Mouse (Mus musculus) limb, embryonic 14.5 days (tissue): ENCODE data around the gene Rps6ka4. TPM values are rescaled to one million over a fixed set of nuclear protein-coding genes. Genes with fewer than 3 reads are reported as not detected.

Source experiments
- ATAC-seq: fragments of 200-750 bp; cut with Nextera tagmentation; 2 replicates; pipeline ENCODE4 v1.8.0; 2017; ENCODE audit warnings: low read depth, moderate number of reproducible peaks, moderate TSS enrichment; ENCODE audit not compliant: low FRiP score
- DNase-seq: peaks from one replicate; pipeline ENCODE4 v3.0.0-alpha.2; 2015; ENCODE audit warnings: low spot score
- H3K27ac ChIP-seq: fragments of 300-500 bp; sonication (generic); replicated peaks from 2 replicates; pipeline ENCODE4 v1.5.1; 2014; ENCODE audit warnings: low read depth, mild to moderate bottlenecking, low read length, moderate library complexity, mixed read lengths
- H3K27me3 ChIP-seq: fragments of 300-500 bp; sonication (generic); 2 replicates; pipeline ENCODE4 v1.6.1; 2014; ENCODE audit warnings: low read length, mixed read lengths; ENCODE audit not compliant: control insufficient read depth, insufficient read depth
- H3K36me3 ChIP-seq: fragments of 300-500 bp; sonication (generic); 2 replicates; pipeline ENCODE4 v1.6.1; 2014; ENCODE audit warnings: mild to moderate bottlenecking, low read length, moderate library complexity, mixed read lengths; ENCODE audit not compliant: control insufficient read depth, insufficient read depth
- H3K4me1 ChIP-seq: fragments of 300-500 bp; sonication (generic); 2 replicates; pipeline ENCODE4 v1.6.1; 2014; ENCODE audit warnings: antibody characterized with exemption, low read length, mixed read lengths; ENCODE audit not compliant: control insufficient read depth, insufficient read depth
- H3K4me2 ChIP-seq: fragments of 300-500 bp; sonication (generic); replicated peaks from 2 replicates; pipeline ENCODE4 v1.6.1; 2014; ENCODE audit warnings: low read depth, mild to moderate bottlenecking, low read length, moderate library complexity; ENCODE audit not compliant: severe bottlenecking
- H3K4me3 ChIP-seq: fragments of 300-500 bp; sonication (generic); replicated peaks from 2 replicates; pipeline ENCODE4 v1.5.1; 2014; ENCODE audit warnings: low read length
- H3K9ac ChIP-seq: fragments of 300-500 bp; sonication (generic); 2 replicates; pipeline ENCODE4 v1.6.1; 2014; ENCODE audit warnings: mild to moderate bottlenecking, low read depth, low read length, moderate library complexity; ENCODE audit not compliant: severe bottlenecking
- H3K9me3 ChIP-seq: fragments of 300-500 bp; sonication (generic); 2 replicates; pipeline ENCODE4 v1.6.1; 2016; ENCODE audit warnings: low read length; ENCODE audit not compliant: control insufficient read depth
- POLR2A ChIP-seq: fragments of 200-500 bp; IDR thresholded peaks from 2 replicates; pipeline ENCODE4 v1.8.0; 2012; ENCODE audit warnings: inconsistent platforms, mild to moderate bottlenecking, moderate library complexity, borderline replicate concordance; ENCODE audit not compliant: insufficient read depth, insufficient read length; ENCODE audit errors: extremely low read depth
- WGBS: fragments of 180-500 bp; shearing (Covaris S2); extraction: QIAGEN DNeasy Blood & Tissue Kit; methylation state at CpG from one replicate; pipeline ENCODE4 v1.1.7; 2014; 5-methylcytosine and 5-hydroxymethylcytosine counted together
- polyA plus RNA-seq, 2 experiments: library from polyadenylated mRNA; depleted of rRNA in 1 of 2; stranded (reverse) in 1 of 2; unstranded in 1 of 2; fragments of >200 nt; fragmentation: Nextera tagmentation in 1 of 2; extraction: Ambion mirVana in 1 of 2; gene quantifications; 2 replicates each; pipeline versions ENCODE4 v1.2.1 to v1.2.3; 2012 to 2014

The Rps6ka4 gene
- polyA plus RNA-seq, 2 experiments, result 19.4 to 27.4 TPM

DNA sequence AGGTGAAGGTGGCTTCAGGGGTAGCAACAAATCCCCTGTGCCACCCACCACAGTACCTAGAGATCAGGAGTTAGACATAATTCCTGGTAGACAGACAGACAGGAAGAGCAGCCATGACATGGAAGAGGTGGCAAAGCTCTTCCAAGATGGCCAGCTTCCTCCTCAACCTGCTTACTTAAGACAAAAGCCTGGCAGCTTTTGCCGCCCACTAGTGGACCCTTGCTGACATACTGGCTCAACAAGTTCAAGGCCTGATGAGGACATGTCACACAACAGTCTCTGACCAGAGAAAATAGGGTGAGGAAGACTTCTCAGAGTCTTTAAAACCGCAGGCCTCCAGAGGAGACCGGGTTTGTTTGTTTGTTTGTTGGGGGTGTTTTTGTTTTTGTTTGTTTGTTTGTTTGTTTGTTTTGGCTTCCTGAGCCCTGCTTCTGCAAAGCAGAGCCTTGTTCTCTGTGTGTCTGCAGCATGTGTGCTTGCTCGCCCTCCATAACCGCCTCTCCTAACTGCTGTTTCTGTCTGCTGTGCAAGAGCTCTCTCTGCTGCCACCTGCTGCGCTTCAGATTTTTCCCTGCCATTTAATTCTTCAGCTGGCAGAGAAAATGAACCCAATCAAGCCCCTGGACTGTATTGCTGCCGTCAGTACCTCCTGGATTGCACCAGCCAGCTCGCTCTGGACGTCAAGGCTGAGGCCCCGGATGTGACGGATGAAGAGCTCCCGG, 16.0 kb upstream of the Rps6ka4 start:
- Histone ChIP-seq H3K27ac (no peak overlapping the region), H3K4me1 (no peaks in the 10 kb centered on the region), H3K4me2 (no peak overlapping the region), H3K9ac (no peak overlapping the region), H3K9me3 (no peaks in the 10 kb centered on the region), H3K36me3 (no peaks in the 10 kb centered on the region), H3K27me3 (no peaks in the 10 kb centered on the region), H3K4me3 (no peak overlapping the region)
- DNase-seq, result peak; percentile 58
- 52% methylated on average over 12 of the region's 12 CpGs for WGBS
- ATAC-seq, result no peak
- TF ChIP-seq POLR2A, result no peak

DNA sequence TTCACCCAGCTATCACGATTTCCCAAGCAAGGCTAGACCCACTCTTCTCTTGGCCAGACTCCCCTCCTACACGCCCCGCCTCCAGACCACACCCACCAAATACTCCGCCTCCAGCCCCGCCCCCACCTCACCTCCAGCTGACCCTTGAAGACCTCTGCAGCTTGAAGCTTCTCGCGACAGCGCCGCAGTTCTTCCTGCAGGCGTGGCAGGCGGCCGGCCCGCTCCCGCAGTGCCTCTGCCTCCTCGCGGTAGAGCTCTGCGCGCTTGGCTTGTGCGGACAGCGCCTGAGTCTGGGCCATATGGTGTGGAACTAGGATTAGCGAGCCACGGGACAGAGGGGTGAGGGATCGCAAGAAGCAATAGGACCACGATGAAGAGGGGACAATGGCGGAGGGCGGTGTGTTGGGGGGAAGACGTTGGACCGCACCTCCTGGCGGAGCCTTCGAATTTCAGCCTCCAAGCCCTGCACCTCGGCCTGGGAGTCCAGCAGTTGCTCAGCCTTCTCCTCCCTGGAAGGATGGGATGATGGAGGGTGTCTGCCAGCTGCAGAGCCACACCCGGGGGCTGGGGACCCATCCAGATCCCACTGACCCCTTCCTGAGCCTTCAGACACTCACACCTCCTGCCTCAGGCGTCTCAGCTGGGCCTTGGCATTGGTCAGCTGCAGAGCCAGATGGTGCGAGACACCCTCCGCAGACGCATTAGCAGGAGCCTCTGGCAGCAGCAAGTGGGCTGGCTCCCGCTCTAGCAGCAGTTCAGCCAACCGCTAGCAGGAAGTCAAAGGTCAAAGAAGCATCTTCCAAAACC, 15.0 kb upstream of the Rps6ka4 start:
- Histone ChIP-seq H3K4me1 (no peaks in the 10 kb centered on the region), H3K36me3 (no peaks in the 10 kb centered on the region), H3K9me3 (no peaks in the 10 kb centered on the region), H3K9ac (peak overlapping the region; percentile 34; the same call in 1 of the 2 replicates), H3K27ac (no peak overlapping the region), H3K27me3 (no peaks in the 10 kb centered on the region), H3K4me3 (peak overlapping the region; percentile 18; the same call in 1 of the 2 replicates), H3K4me2 (peak overlapping the region; percentile 37)
- DNase-seq (peak; percentile 24), ATAC-seq (peak; percentile 58; the same call in 1 of the 2 replicates)
- TF ChIP-seq POLR2A, result no peak
- WGBS, result 6% methylated on average over 35 of the region's 38 CpGs

DNA sequence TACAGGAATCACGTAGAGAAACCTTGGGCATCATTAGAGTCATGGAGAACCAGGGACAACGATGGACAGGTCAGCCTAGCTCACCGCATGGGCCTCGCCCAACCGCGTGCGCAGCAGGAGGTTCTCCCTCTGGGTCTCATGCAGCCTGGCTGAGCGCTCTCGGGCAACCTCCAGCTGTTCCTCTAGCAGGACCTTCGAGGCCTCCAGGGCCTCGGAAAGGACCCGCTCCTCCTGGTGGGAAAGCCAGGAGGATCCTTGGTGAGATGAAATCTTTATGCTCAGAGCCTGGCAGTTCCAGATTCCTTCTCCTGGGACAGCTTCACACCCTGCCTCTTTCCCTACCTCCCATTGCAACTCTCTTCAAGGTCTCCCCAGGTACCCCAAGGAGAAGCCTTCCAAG, 14.2 kb upstream of the Rps6ka4 start:
- H3K4me3 ChIP-seq, result no peak overlapping the region
- no peak overlapping the region for H3K27ac ChIP-seq
- no peaks in the 10 kb centered on the region for H3K36me3 ChIP-seq
- H3K4me2 ChIP-seq, result no peak overlapping the region
- whole genome bisulfite sequencing, result 85% methylated on average over 12 of the region's 12 CpGs
- no peaks in the 10 kb centered on the region for H3K4me1 ChIP-seq
- ATAC-seq (no peak), DNase-seq (no peak)
- H3K27me3 ChIP-seq, result 0 out of 2 replicates have a peak, but pooled peaks cover 6% of the 10 kb centered on the region
- no peak overlapping the region for H3K9ac ChIP-seq
- H3K9me3 ChIP-seq, result no peaks in the 10 kb centered on the region
- no peak for TF ChIP-seq POLR2A

DNA sequence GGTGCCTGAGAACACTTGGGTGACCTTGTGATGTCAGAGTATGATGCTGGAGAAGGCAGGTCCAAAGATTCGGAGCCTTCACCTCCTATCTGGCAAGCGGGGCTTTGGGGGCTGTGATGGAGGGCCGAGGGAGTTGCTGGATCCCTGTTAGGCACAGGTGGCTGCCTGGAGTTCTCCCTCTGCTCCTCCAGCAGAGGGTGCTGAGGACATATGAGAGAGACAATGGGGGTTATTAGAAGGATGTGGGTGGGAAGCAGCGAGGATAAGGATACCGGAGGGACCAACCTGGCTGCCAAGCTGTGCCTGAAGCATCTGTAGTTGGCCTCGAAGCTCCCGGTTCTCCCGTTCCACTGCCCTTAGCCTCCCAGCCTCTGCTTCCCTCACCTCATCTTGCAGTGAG, 13.5 kb upstream of the Rps6ka4 start:
- no peak for TF ChIP-seq POLR2A
- H3K9me3 ChIP-seq, result no peaks in the 10 kb centered on the region
- no peak overlapping the region for H3K27ac ChIP-seq
- H3K36me3 ChIP-seq, result no peaks in the 10 kb centered on the region
- H3K27me3 ChIP-seq, result peaks cover 14% of the 10 kb centered on the region; the same call in 1 of the 2 replicates
- DNase-seq, result no peak
- no peaks in the 10 kb centered on the region for H3K4me1 ChIP-seq
- WGBS, result 73% methylated on average over 5 of the region's 8 CpGs
- H3K4me2 ChIP-seq, result no peak overlapping the region
- no peak for ATAC-seq
- H3K9ac ChIP-seq, result no peak overlapping the region
- H3K4me3 ChIP-seq, result no peak overlapping the region
